Mouse (Mus musculus) right cerebral cortex, adult 2 months (tissue): ENCODE measurements around the gene Mmp24.
"Not testable (repeated sequence)": the region's sequence is repeated elsewhere in the genome, so short reads cannot be mapped to it uniquely, and the experiment has no call there.

Source experiments
- DNase-seq, 2 experiments: peaks; one replicate each; pipeline ENCODE4 v3.0.0; 2021 to 2022; ENCODE audit warnings: low spot score in 2 of 2

Gene Mmp24

GRCm38 (mm10) chr2:155774927-155775684 is at the start of gene Mmp24:
TSS of gene Mmp24 (plus strand) at chr2:155775342.
- no peak for DNase-seq

GRCm38 (mm10) chr2:155726302-155726701 is 48.8 kb upstream of the Mmp24 start:
- DNase-seq: no peak

GRCm38 (mm10) chr2:155727764-155728395 is 47.3 kb upstream of the Mmp24 start:
- no peak for DNase-seq

GRCm38 (mm10) chr2:155728742-155729141 is 46.4 kb upstream of the Mmp24 start:
- DNase-seq: no peak

- peak; percentile 94 to 95 for DNase-seq
These were observed 45.9 kb upstream of the Mmp24 start, which contains the start of gene Edem2 for GRCm38 (mm10) chr2:155729158-155729645. TSS of gene Edem2 (minus strand) at chr2:155729475.

GRCm38 (mm10) chr2:155735080-155735479 is 40.1 kb upstream of the Mmp24 start:
- no peak for DNase-seq

- DNase-seq: not testable (repeated sequence)
These were observed 39.4 kb upstream of the Mmp24 start, which contains the start of gene Gm17581 for GRCm38 (mm10) chr2:155735766-155736165. TSS of gene Gm17581 (minus strand) at chr2:155735866.

GRCm38 (mm10) chr2:155736936-155737335 is 38.2 kb upstream of the Mmp24 start:
- no peak for DNase-seq

GRCm38 (mm10) chr2:155737803-155738202 is 37.3 kb upstream of the Mmp24 start:
- no peak for DNase-seq

GRCm38 (mm10) chr2:155742211-155742610 is 32.9 kb upstream of the Mmp24 start:
- DNase-seq: no peak

- no peak for DNase-seq
These were observed 32.2 kb upstream of the Mmp24 start for GRCm38 (mm10) chr2:155742931-155743337.

- no peak for DNase-seq
These were observed 31.8 kb upstream of the Mmp24 start for GRCm38 (mm10) chr2:155743351-155743750.

- DNase-seq: no peak
These were observed 29.7 kb upstream of the Mmp24 start for GRCm38 (mm10) chr2:155745487-155745886.

GRCm38 (mm10) chr2:155749394-155749793 is 25.7 kb upstream of the Mmp24 start:
- no peak for DNase-seq

- DNase-seq: no peak
These were observed 23.9 kb upstream of the Mmp24 start, which contains the start of gene Procr for GRCm38 (mm10) chr2:155751014-155751786. TSS of gene Procr (plus strand) at chr2:155751117.

- DNase-seq: no peak
These were observed 19.4 kb upstream of the Mmp24 start for GRCm38 (mm10) chr2:155755746-155756145.

GRCm38 (mm10) chr2:155756855-155757566 is 18.1 kb upstream of the Mmp24 start:
- no peak for DNase-seq

- DNase-seq: peak; percentile 61 to 83
These were observed 10.3 kb upstream of the Mmp24 start for GRCm38 (mm10) chr2:155764679-155765418.

GRCm38 (mm10) chr2:155773664-155774063 is 1.5 kb upstream of the Mmp24 start:
- no peak for DNase-seq

- no peak for DNase-seq
These were observed 748 bp upstream of the Mmp24 start for GRCm38 (mm10) chr2:155774261-155774926.
